Mouse (Mus musculus): ENCODE measurements around the gene Wdr20.

The Wdr20 gene

GRCm38 (mm10) chr12:110819367-110819766, 81.6 kb downstream of the Wdr20 start:
- no peak for DNase-seq (ENCODE audit: low spot score in 2 of 2)

GRCm38 (mm10) chr12:110821787-110822186, 84.0 kb downstream of the Wdr20 start:
- no peak for DNase-seq (ENCODE audit: low spot score in 2 of 2)

GRCm38 (mm10) chr12:110822366-110822765, 84.6 kb downstream of the Wdr20 start:
- DNase-seq (ENCODE audit: low spot score in 2 of 2): no peak

GRCm38 (mm10) chr12:110828908-110829307, 91.2 kb downstream of the Wdr20 start:
- no peak for DNase-seq (ENCODE audit: low spot score in 2 of 2)

- no peak for DNase-seq (ENCODE audit: low spot score in 2 of 2)
Measured at GRCm38 (mm10) chr12:110830293-110831024, 92.7 kb downstream of the Wdr20 start.

DNA sequence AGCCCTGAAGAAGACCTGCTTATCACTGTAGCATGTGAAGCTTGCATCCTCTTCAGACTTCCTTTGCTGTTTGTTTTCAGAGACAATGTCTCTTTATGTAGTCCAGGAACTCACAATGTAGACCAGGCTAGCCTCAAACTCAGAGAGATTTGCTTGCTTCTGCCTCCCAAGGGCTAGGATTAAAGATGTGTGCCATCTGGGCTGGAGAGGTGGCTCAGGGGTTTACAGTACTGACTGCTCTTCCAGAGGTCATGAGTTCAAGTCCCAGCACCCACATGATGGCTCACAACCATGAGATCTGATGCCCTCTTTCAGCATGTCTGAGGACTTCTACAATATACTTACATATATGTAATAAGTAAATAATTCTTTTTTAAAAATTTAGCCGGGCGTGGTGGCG, 97.4 kb downstream of the Wdr20 start:
- DNase-seq (ENCODE audit: low spot score in 2 of 2): no peak

- DNase-seq (ENCODE audit: low spot score in 2 of 2): no peak
Measured at GRCm38 (mm10) chr12:110836729-110837128, 99.0 kb downstream of the Wdr20 start.

- no peak for DNase-seq (ENCODE audit: low spot score in 2 of 2)
Measured at GRCm38 (mm10) chr12:110837192-110837841, 99.6 kb downstream of the Wdr20 start.

GRCm38 (mm10) chr12:110837850-110838249, 100.1 kb downstream of the Wdr20 start:
- no peak for DNase-seq (ENCODE audit: low spot score in 2 of 2)

DNA sequence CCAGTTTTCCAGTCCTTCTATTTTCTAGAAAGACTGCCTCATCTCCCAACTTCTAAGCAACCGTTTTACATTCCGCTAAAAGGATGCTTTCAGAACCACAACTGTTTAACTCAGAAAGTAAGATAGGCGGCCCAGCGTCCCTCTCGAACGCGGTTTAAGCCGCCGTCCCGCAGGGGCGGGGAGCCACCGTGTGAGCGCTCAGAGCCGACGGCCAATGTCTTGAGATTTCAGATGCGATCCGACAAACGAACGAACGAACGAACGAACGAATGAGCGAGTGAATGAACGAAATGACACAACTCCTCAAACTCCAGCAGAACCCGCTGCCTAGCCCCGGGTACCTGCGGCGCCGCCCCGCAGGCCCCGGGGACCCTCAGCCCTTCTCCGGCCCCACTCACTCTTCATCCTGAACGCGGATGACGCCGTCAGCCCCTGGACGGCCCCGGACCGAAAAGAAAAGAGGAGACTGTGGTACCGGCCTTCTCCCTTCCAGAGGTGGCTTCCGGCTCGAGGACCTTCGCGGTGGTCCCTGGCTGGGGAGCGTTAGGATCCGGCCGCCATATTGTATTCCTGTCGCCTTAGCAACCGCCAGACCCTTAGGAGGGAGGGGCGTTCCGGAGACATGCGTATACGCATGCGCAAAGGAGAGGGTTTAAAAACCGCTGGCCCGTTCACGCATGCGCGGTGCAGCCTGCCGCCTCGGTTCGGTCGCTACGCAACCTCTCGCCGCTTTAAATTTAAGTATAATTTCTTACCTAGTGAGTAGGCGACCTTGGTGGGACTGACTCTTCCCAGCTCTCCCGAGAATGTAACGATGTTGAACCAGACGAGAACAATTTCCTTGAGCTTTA, 102.8 kb downstream of the Wdr20 start, which contains the start of gene Mok:
TSS of gene Mok (minus strand) at position 592 of the 851 bp plus-strand sequence.
- DNase-seq (ENCODE audit: low spot score in 2 of 2): peak; percentile 88 to 94

DNA sequence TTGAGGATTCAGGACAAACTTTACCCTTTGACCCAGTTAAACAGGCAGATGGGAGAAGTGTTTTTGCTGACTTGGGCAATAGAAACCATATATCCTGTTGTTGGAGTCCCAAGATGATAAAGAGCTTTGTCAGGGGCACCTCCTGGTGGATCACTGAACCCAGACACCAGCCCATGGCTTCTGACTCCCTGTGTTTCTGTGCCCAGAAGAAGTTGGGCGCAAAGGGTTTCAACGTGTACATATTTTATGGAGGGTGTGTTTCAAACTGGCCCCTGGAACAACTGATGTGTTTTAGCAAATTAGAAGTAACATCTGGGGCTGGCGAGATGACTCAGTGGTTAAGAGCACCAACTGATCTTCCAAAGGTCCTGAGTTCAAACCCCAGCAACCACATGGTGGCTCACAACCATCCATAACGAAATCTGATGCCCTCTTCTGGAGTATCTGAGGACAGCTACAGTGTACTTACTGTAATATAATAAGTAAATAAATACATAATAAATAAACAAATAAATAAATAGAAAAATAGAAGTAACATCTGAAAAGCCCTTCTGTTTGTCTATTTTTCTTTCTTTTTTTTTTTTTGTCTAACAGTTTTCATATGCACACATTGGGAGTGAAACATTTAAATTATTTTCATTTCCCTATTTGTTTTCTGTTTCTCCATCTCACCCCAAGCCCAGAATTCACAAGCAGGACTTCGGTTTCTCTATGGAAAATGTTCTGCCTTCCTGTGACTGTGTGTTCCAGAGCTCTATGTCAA, 104.2 kb downstream of the Wdr20 start:
- DNase-seq (ENCODE audit: low spot score in 2 of 2): no peak

- DNase-seq (ENCODE audit: low spot score in 2 of 2): peak; percentile 76 to 84
Measured at GRCm38 (mm10) chr12:110843194-110844048, 105.7 kb downstream of the Wdr20 start.

GRCm38 (mm10) chr12:110844227-110845130, 106.7 kb downstream of the Wdr20 start:
- DNase-seq (ENCODE audit: low spot score in 2 of 2): no peak

GRCm38 (mm10) chr12:110845131-110845880, 107.6 kb downstream of the Wdr20 start:
- peak; percentile 75 to 77 for DNase-seq (ENCODE audit: low spot score in 2 of 2)

- DNase-seq (ENCODE audit: low spot score in 2 of 2): no peak
Measured at GRCm38 (mm10) chr12:110846191-110846765, 108.5 kb downstream of the Wdr20 start.

GRCm38 (mm10) chr12:110850010-110850928, 112.5 kb downstream of the Wdr20 start, which contains the start of gene Zfp839:
Zfp839 (plus strand) TSS chr12:110850253.
- peak; percentile 55 to 75 for DNase-seq (ENCODE audit: low spot score in 2 of 2)

- no peak for DNase-seq (ENCODE audit: low spot score in 2 of 2)
Measured at GRCm38 (mm10) chr12:110850929-110851256, 113.1 kb downstream of the Wdr20 start.
